Mouse (Mus musculus) heart, postnatal 0 days (tissue): Measurements from ENCODE around the gene Eif3g.

Source experiments
- CTCF ChIP-seq: IDR thresholded peaks from 2 replicates; pipeline ENCODE4 v1.5.1; 2016; ENCODE audit warnings: antibody characterized with exemption, control low read depth, low read depth
- EP300 ChIP-seq: IDR thresholded peaks from 2 replicates; pipeline ENCODE4 v1.6.1; 2016; ENCODE audit warnings: antibody characterized with exemption, low read depth

DNA sequence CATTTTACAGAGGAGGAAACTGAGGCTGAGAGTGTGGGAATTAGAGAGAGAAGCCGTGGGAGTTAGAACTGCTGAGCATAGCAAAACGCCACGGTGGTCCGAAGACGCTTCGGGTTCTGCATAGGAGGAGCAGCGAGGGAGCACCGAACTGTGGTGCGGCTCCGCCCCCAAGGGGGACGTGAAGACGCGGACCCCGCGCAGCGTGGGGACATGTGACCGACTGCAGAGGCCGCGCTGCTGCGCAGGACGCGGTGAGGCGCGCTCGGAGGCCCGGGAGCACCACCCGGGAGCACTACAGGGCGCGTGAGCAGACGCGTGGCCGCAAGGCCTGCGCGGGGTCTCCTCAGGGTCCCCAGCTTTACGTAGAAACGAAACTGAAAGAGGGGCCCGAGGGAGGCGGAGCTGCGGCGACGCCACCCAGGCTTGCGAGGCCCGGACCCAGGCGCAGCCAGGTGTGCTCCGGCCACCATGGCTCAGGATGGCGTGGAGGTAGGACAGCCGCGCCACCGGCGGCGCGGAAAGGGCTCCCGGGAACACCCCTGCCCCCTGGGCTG, 29.9 kb downstream of the Eif3g start, which contains the start of gene A230050P20Rik:
- TF ChIP-seq CTCF = no peak
- TF ChIP-seq EP300 = no peak
